Mouse (Mus musculus) stomach, embryonic 16.5 days (tissue): Measurements from ENCODE around the gene Mboat1. TPM values are rescaled to one million over a fixed set of nuclear protein-coding genes. Genes with fewer than 3 reads are reported as not detected.
A peak's percentile ranks its signal among the peaks of the same experiment; 100 is the strongest.

Source experiments
- ATAC-seq: fragments of 200-750 bp; cut with Nextera tagmentation; 2 replicates; pipeline ENCODE4 v1.8.0; 2017; ENCODE audit warnings: moderate number of reproducible peaks, moderate TSS enrichment; ENCODE audit not compliant: insufficient read depth, low FRiP score
- H3K27ac ChIP-seq: fragments of 300-500 bp; sonication (generic); 2 replicates; pipeline ENCODE4 v1.5.1; 2014; ENCODE audit warnings: low read length
- H3K27me3 ChIP-seq: fragments of 300-500 bp; sonication (generic); 2 replicates; pipeline ENCODE4 v1.6.1; 2014; ENCODE audit warnings: low read length, control low read depth, mixed read lengths; ENCODE audit not compliant: control insufficient read depth, insufficient read depth
- H3K36me3 ChIP-seq: fragments of 300-500 bp; sonication (generic); 2 replicates; pipeline ENCODE4 v1.6.1; 2014; ENCODE audit warnings: low read length; ENCODE audit not compliant: control insufficient read depth, insufficient read depth
- H3K4me1 ChIP-seq: fragments of 300-500 bp; sonication (generic); 2 replicates; pipeline ENCODE4 v1.6.1; 2014; ENCODE audit warnings: low read length, control low read depth, mixed read lengths; ENCODE audit not compliant: control insufficient read depth, insufficient read depth
- H3K4me2 ChIP-seq: fragments of 300-500 bp; sonication (generic); 2 replicates; pipeline ENCODE4 v1.6.1; 2014; ENCODE audit warnings: low read depth, low read length, mixed read lengths
- H3K4me3 ChIP-seq: fragments of 300-500 bp; sonication (generic); replicated peaks from 2 replicates; pipeline ENCODE4 v1.5.1; 2014; ENCODE audit warnings: mild to moderate bottlenecking, low read length
- H3K9ac ChIP-seq: fragments of 300-500 bp; sonication (generic); 2 replicates; pipeline ENCODE4 v1.6.1; 2014; ENCODE audit warnings: low read length
- H3K9me3 ChIP-seq: fragments of 300-500 bp; sonication (generic); replicated peaks from 2 replicates; pipeline ENCODE4 v1.6.1; 2016; ENCODE audit warnings: low read length, control low read depth; ENCODE audit not compliant: control insufficient read depth
- WGBS: fragments of 180-500 bp; shearing (Covaris S2); extraction: QIAGEN DNeasy Blood & Tissue Kit; methylation state at CpG from one replicate; pipeline ENCODE4 v1.1.7; 2014; 5-methylcytosine and 5-hydroxymethylcytosine counted together
- polyA plus RNA-seq: library from polyadenylated mRNA; unstranded; fragments of >200 nt; fragmentation: Nextera tagmentation; extraction: Ambion mirVana; gene quantifications from 2 replicates; pipeline ENCODE4 v1.2.1, GENCODE M21; 2015

The Mboat1 gene
- polyA plus RNA-seq, 1 experiment from 2014 or later = 68.9 TPM

DNA sequence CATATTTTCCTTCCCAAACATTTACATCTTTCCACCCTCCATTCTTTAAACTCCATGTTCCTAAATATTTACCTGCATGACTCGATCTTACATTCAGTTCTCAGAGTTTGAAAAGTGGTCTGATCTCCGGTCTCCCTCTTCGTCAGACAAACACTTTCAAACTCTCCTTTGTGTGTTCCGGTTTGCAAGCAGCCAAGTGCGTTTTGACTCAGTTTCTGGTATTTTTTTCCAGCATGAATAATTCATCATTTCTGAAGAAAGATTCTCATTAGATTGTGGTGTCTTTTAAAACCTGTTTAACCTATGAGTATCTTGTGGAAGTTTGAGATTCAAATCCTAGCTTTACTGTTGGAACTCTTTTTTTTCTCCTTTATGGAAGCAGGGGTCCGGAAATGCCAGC is 33.8 kb downstream of the Mboat1 start:
- Histone ChIP-seq H3K27me3 (no peaks in the 10 kb centered on the region), H3K4me2 (no peak overlapping the region), H3K4me3 (no peak overlapping the region), H3K9me3 (no peaks in the 10 kb centered on the region), H3K27ac (no peak overlapping the region), H3K9ac (no peak overlapping the region), H3K4me1 (0 out of 2 replicates have a peak, but pooled peaks cover 3% of the 10 kb centered on the region), H3K36me3 (no peaks in the 10 kb centered on the region)
- ATAC-seq = no peak
- 50% methylated on average over 6 of the region's 6 CpGs for whole genome bisulfite sequencing

DNA sequence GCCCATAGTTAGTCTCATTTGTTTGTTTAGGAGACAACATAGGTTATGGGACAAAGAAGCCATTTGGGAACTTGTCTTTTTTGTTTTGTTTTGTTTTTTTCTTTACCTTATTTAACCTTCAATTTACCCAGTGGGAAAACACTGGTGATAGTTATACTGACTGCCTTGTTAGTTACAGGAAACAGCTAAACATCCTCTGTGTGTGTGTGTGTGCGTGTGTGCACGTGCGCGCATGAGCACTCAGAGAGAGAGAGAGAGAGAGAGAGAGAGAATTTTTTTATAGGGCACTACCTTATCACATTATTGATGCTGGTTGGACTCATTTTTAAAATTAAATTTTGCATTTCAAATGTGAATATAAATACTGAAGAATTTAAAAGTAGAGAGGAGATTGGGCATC is 38.3 kb downstream of the Mboat1 start:
- WGBS = 89% methylated on average over 4 of the region's 4 CpGs
- Histone ChIP-seq H3K4me3 (no peak overlapping the region), H3K27ac (no peak overlapping the region), H3K4me2 (no peak overlapping the region), H3K4me1 (no peaks in the 10 kb centered on the region; the same call in 1 of the 2 replicates), H3K36me3 (no peaks in the 10 kb centered on the region), H3K9me3 (no peaks in the 10 kb centered on the region), H3K27me3 (no peaks in the 10 kb centered on the region), H3K9ac (no peak overlapping the region)
- ATAC-seq = no peak

DNA sequence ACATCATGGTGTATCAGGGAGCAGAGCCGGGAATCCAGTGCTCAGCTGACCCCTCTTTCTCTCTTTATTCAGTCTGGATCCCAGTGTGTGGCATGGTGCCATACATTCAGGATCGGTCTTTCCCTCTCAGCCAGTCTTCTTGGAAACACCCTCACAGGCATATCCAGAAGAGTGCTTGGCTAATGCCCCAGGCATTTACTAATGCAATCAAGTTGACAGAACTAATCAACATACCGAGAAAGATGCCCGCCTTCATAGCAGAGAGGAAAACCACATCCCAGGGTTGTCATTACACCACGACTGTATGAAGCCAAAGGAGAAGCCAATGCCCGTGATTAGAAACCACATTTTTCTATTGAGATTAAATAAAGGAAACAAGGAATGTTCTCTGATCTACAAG is 41.1 kb downstream of the Mboat1 start:
- H3K4me3 ChIP-seq = no peak overlapping the region
- H3K36me3 ChIP-seq = no peaks in the 10 kb centered on the region
- no peak for ATAC-seq
- no peaks in the 10 kb centered on the region for H3K27me3 ChIP-seq
- H3K9me3 ChIP-seq = no peaks in the 10 kb centered on the region
- no peak overlapping the region for H3K4me2 ChIP-seq
- H3K9ac ChIP-seq = no peak overlapping the region
- no peaks in the 10 kb centered on the region; the same call in 1 of the 2 replicates for H3K4me1 ChIP-seq
- WGBS = 71% methylated on average over 6 of the region's 6 CpGs
- no peak overlapping the region for H3K27ac ChIP-seq

DNA sequence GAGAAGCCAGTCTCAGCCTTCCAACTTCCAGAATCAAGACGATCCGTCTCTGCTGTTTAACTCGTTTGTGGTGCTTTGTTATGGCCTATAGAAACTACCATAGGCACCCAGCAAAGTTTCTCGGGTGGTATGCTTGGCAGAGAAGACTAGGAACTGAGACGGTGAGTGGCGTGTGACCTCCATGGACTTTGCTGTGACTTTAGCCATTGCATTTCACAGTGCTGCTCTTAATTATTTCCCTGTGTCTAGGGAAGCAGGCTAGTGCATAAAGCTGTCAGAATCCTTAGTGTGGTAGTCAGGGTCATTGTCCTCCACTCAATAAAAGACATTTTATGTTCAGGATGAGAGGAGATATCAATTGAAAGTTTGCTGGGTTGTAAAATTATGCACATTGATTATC is 49.3 kb downstream of the Mboat1 start:
- no peaks in the 10 kb centered on the region for H3K9me3 ChIP-seq
- no peak for ATAC-seq
- no peak overlapping the region for H3K4me3 ChIP-seq
- H3K27me3 ChIP-seq = no peaks in the 10 kb centered on the region
- no peak overlapping the region for H3K4me2 ChIP-seq
- H3K4me1 ChIP-seq = peaks cover 5% of the 10 kb centered on the region
- no peaks in the 10 kb centered on the region for H3K36me3 ChIP-seq
- no peak overlapping the region for H3K9ac ChIP-seq
- 0 out of 2 replicates have a peak overlapping the region, but pooled peaks have one; percentile 13 for H3K27ac ChIP-seq
- 72% methylated on average over 6 of the region's 6 CpGs for WGBS

DNA sequence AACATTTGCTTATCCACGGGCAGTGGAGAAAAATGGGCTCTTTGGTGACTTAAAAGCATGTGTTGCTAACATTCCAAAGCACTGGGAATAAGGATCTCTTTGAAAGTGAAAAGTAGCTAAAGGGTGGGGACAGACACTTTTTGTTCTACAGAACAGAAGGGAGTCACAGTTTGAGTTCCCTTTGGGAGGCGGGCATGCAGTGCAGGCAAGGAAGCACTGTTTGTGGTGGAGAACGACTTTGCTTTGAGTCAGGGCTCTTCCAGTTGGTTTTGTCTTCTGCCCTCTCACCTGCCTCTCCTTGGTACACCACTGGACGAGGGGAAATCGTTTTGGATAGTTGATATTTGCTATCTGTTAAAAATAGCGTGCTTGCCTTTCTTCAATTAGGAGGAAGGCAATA is 49.7 kb downstream of the Mboat1 start:
- Histone ChIP-seq H3K4me3 (no peak overlapping the region), H3K4me2 (peak overlapping the region; percentile 27; the same call in 1 of the 2 replicates), H3K36me3 (no peaks in the 10 kb centered on the region), H3K9ac (no peak overlapping the region), H3K27me3 (no peaks in the 10 kb centered on the region), H3K4me1 (peaks cover 5% of the 10 kb centered on the region), H3K9me3 (no peaks in the 10 kb centered on the region), H3K27ac (peak overlapping the region; percentile 48)
- ATAC-seq = no peak
- WGBS = 34% methylated on average over 6 of the region's 6 CpGs

- H3K9ac ChIP-seq = no peak overlapping the region; the same call in 1 of the 2 replicates
- peak; percentile 71; the same call in 1 of the 2 replicates for ATAC-seq
- no peak overlapping the region for H3K4me3 ChIP-seq
- peak overlapping the region; percentile 48 for H3K27ac ChIP-seq
- H3K4me2 ChIP-seq = peak overlapping the region; percentile 27; the same call in 1 of the 2 replicates
- H3K27me3 ChIP-seq = no peaks in the 10 kb centered on the region
- 41% methylated on average over 8 of the region's 8 CpGs for WGBS
- no peaks in the 10 kb centered on the region for H3K9me3 ChIP-seq
- peaks cover 5% of the 10 kb centered on the region for H3K4me1 ChIP-seq
- H3K36me3 ChIP-seq = no peaks in the 10 kb centered on the region
These were observed 50.2 kb downstream of the Mboat1 start for GRCm38 (mm10) chr13:30186456-30186855.

- Histone ChIP-seq H3K36me3 (no peaks in the 10 kb centered on the region), H3K27me3 (no peaks in the 10 kb centered on the region), H3K27ac (peak overlapping the region; percentile 43), H3K4me3 (no peak overlapping the region), H3K9ac (no peak overlapping the region), H3K4me2 (no peak overlapping the region), H3K4me1 (peaks cover 9% of the 10 kb centered on the region), H3K9me3 (no peaks in the 10 kb centered on the region)
- ATAC-seq = no peak
- 30% methylated on average over 3 of the region's 3 CpGs for WGBS
These were observed 55.9 kb downstream of the Mboat1 start for GRCm38 (mm10) chr13:30192031-30192716.

DNA sequence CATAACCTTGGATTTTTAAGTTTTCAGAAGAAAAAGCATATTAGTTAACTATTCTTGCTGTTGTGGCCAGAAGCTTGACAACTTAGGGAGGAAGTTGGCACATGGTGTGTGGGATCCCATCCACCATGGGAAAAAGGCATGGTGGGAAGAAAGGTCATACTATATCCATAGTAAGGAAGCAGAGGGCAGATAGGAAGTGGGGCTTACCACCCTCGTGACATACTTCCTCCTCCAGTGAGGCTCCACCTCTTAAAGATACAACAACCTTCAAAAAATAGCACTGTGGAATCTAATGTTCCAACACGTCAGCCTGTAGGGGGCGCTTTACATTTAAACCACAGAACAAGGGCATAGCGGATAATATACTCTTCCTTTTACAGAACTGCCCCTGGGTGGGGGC is 57.1 kb downstream of the Mboat1 start:
- Histone ChIP-seq H3K4me3 (no peak overlapping the region), H3K9me3 (no peaks in the 10 kb centered on the region), H3K27me3 (no peaks in the 10 kb centered on the region), H3K36me3 (no peaks in the 10 kb centered on the region), H3K4me1 (peaks cover 9% of the 10 kb centered on the region), H3K9ac (no peak overlapping the region), H3K4me2 (no peak overlapping the region), H3K27ac (no peak overlapping the region)
- 60% methylated on average over 4 of the region's 4 CpGs for WGBS
- no peak for ATAC-seq

GRCm38 (mm10) chr13:30194834-30195233 is 58.5 kb downstream of the Mboat1 start:
- peak; percentile 59; the same call in 1 of the 2 replicates for ATAC-seq
- H3K9me3 ChIP-seq = no peaks in the 10 kb centered on the region
- peak overlapping the region; percentile 81 for H3K27ac ChIP-seq
- no peak overlapping the region for H3K9ac ChIP-seq
- H3K36me3 ChIP-seq = no peaks in the 10 kb centered on the region
- H3K27me3 ChIP-seq = no peaks in the 10 kb centered on the region
- H3K4me2 ChIP-seq = no peak overlapping the region
- H3K4me3 ChIP-seq = no peak overlapping the region
- 33% methylated on average over 3 of the region's 3 CpGs for WGBS
- peaks cover 11% of the 10 kb centered on the region for H3K4me1 ChIP-seq
